Mouse (Mus musculus) heart, adult 11 months (tissue): ENCODE measurements around the gene Stard13.

ENCODE experiments used
- DNase-seq: peaks from one replicate; pipeline ENCODE4 v3.0.0; 2022

The Stard13 gene

GRCm38 (mm10) chr5:151004216-151004755, 229.3 kb downstream of the Stard13 start:
- DNase-seq: peak; percentile 52

GRCm38 (mm10) chr5:151002051-151002450, 231.6 kb downstream of the Stard13 start:
- peak; percentile 66 for DNase-seq

GRCm38 (mm10) chr5:151001111-151001510, 232.5 kb downstream of the Stard13 start:
- DNase-seq: peak; percentile 51

- peak; percentile 34 for DNase-seq
Measured at GRCm38 (mm10) chr5:150996586-150996985, 237.1 kb downstream of the Stard13 start.

GRCm38 (mm10) chr5:150994096-150994495, 239.5 kb downstream of the Stard13 start:
- DNase-seq: peak; percentile 52
